Mouse (Mus musculus): Measurements from ENCODE around the gene Wscd2. TPM values are rescaled to one million over a fixed set of nuclear protein-coding genes. Genes with fewer than 3 reads are reported as not detected.
"Not testable (repeated sequence)": the region's sequence is repeated elsewhere in the genome, so short reads cannot be mapped to it uniquely, and the experiment has no call there.

Wscd2 gene
- total and polyA plus RNA-seq, 3 experiments: not detected

DNA sequence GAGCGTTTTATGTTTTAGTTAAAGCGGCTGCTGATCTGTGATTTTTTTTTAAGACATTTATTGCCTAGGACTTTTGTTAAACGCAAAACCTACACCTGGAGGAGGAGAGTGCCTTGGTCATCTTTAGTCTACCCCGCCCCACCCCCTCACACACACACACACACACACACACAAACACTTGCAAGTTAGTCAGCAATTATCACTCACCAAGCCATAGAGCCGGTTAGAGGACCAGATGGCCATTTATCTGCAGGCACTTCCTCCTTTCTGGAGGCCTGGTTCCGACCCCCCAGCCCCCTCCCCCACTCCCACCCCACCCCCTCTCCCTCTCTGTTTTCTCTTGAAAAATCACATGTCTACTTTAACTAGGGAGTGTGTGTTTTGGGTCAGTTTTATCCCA lies 94.3 kb downstream of the Wscd2 start:
- no peaks in the 10 kb centered on the region for H3K27me3 ChIP-seq (ENCODE audit: control insufficient read depth in 1 of 2, insufficient read depth in 2 of 2, low read length in 2 of 2)
- H3K4me1 ChIP-seq (ENCODE audit: control insufficient read depth in 1 of 2, insufficient read depth in 2 of 2, low read length in 2 of 2): no peaks in the 10 kb centered on the region
- no peak overlapping the region for H3K27ac ChIP-seq (ENCODE audit: control insufficient read depth, low read depth, low read length)
- no peaks in the 10 kb centered on the region for H3K9me3 ChIP-seq (replicated peaks; ENCODE audit: insufficient read depth, low read length)
- no peak overlapping the region for H3K9ac ChIP-seq (ENCODE audit: control insufficient read depth, low read depth, low read length, poor library complexity, severe bottlenecking)
- DNase-seq (ENCODE audit: low read depth, low spot score): no peak
- no peaks in the 10 kb centered on the region for H3K36me3 ChIP-seq (ENCODE audit: control insufficient read depth in 1 of 2, insufficient read depth in 2 of 2, low read length in 2 of 2)
- no peaks in the 10 kb centered on the region for H3K79me2 ChIP-seq (ENCODE audit: control insufficient read depth, insufficient read depth, low read length, poor library complexity)
- TF ChIP-seq TAL1 (IDR thresholded peaks at IDR 0.05; ENCODE audit: low read length) (no peak), CTCF (IDR thresholded peaks at IDR 0.05 in 2 of 3, conservative IDR thresholded peaks at IDR 0.05 in 1 of 3; ENCODE audit: control insufficient read depth in 1 of 3, insufficient read depth in 1 of 3, low read depth in 2 of 3, low read length in 3 of 3, poor library complexity in 1 of 3, severe bottlenecking in 1 of 3) (no peak), NRF1 (IDR thresholded peaks at IDR 0.05; ENCODE audit: insufficient read depth, low read depth, low read length, poor library complexity, severe bottlenecking) (no peak), ZMIZ1 (IDR thresholded peaks at IDR 0.05; ENCODE audit: low read depth, low read length) (no peak), SMC3 (IDR thresholded peaks at IDR 0.05; ENCODE audit: low read depth, low read length) (no peak), TCF12 (IDR thresholded peaks at IDR 0.05; ENCODE audit: low read depth, low read length) (no peak), HCFC1 (IDR thresholded peaks at IDR 0.05; ENCODE audit: low read depth, low read length) (no peak), MYB (IDR thresholded peaks at IDR 0.05; ENCODE audit: low read depth, low read length) (no peak), KAT2A (conservative IDR thresholded peaks at IDR 0.05; ENCODE audit: low read depth, low read length) (no peak), RCOR1 (IDR thresholded peaks at IDR 0.05; ENCODE audit: low read depth, low read length) (no peak), GABPA (IDR thresholded peaks at IDR 0.05; ENCODE audit: low read depth, low read length) (no peak), JUND (IDR thresholded peaks at IDR 0.05; ENCODE audit: low read depth, low read length) (no peak), NELFE (IDR thresholded peaks at IDR 0.05; ENCODE audit: low read depth, low read length) (no peak), ZC3H11A (IDR thresholded peaks at IDR 0.05; ENCODE audit: low read depth, low read length) (no peak), USF2 (IDR thresholded peaks at IDR 0.05; ENCODE audit: borderline replicate concordance in 1 of 2, insufficient read depth in 1 of 2, low read depth in 1 of 2, low read length in 2 of 2) (no peak), POLR2AphosphoS5 (IDR thresholded peaks at IDR 0.05; ENCODE audit: borderline replicate concordance, low read depth, low read length) (no peak), TBP (IDR thresholded peaks at IDR 0.05; ENCODE audit: low read depth, low read length) (no peak), UBTF (IDR thresholded peaks at IDR 0.05; ENCODE audit: borderline replicate concordance, insufficient read depth, low read depth, low read length) (no peak)
- H3K4me3 ChIP-seq (ENCODE audit: control insufficient read depth in 1 of 2, insufficient read depth in 1 of 2, low read depth in 2 of 2, low read length in 2 of 2): no peak overlapping the region

DNA sequence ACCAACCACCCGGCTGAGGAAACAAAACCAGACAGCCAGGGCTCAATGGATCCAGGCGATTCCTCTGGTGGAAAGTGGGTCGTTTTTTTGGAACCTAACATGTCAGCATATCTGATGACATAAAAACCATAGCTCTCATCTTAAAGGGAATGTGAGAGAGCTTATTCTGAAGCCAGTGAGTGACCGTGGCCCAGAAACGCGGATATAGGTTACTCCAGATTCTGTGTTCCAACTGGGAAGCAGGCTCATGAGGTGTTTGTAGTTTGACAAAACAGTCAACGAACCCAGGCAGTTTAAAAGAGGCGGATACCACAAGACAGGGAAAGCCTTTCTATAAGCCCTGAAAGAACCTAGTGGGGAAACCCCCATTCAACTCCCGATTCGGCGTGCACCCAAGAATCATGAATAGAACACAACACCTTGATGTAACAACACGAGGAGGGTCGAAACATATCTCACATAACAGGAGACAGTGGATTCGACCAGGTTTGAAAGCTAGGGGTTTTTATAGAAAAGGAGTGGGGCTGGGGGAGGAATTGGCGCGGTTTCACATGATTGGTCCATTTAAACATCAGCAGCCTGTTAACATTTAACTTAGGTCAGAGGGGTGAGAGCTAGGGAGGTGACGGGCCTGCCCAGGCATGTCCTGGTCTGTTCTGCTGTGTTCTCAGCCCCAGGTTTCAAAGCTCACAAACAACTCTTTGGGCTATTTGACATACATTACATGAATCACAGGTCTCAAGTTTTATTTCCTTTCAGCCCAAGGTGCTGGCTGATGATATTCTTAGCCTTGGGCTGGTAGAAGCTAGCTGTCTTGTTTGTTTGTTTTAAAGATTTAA lies 95.7 kb downstream of the Wscd2 start:
- H3K27ac ChIP-seq (ENCODE audit: control insufficient read depth, low read depth, low read length); H3K9me3 ChIP-seq (replicated peaks; ENCODE audit: insufficient read depth, low read length); H3K79me2 ChIP-seq (ENCODE audit: control insufficient read depth, insufficient read depth, low read length, poor library complexity); H3K4me3 ChIP-seq (ENCODE audit: control insufficient read depth in 1 of 2, insufficient read depth in 1 of 2, low read depth in 2 of 2, low read length in 2 of 2); H3K36me3 ChIP-seq (ENCODE audit: control insufficient read depth in 1 of 2, insufficient read depth in 2 of 2, low read length in 2 of 2); H3K4me1 ChIP-seq (ENCODE audit: control insufficient read depth in 1 of 2, insufficient read depth in 2 of 2, low read length in 2 of 2); H3K27me3 ChIP-seq (ENCODE audit: control insufficient read depth in 1 of 2, insufficient read depth in 2 of 2, low read length in 2 of 2); DNase-seq (ENCODE audit: low read depth, low spot score); H3K9ac ChIP-seq (ENCODE audit: control insufficient read depth, low read depth, low read length, poor library complexity, severe bottlenecking): not testable (repeated sequence)

DNA sequence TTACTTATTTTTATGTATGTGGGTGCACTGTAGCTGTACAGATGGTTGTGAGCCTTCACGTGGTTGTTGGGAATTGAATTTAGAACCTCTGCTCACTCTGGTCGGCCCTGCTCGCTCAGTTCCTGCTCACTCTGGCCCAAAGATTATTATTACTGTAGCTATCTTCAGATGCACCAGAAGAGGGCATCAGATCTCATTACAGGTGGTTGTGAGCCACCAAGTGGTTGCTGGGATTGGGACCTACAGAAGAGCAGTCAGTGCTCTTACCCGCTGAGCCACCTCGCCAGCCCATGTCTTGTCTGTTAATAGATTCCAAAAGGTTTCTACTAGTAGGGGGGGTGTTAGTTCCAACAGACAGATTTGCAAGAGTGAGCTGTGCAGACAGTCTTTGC lies 96.3 kb downstream of the Wscd2 start:
- H3K36me3 ChIP-seq (ENCODE audit: control insufficient read depth in 1 of 2, insufficient read depth in 2 of 2, low read length in 2 of 2); H3K4me3 ChIP-seq (ENCODE audit: control insufficient read depth in 1 of 2, insufficient read depth in 1 of 2, low read depth in 2 of 2, low read length in 2 of 2); DNase-seq (ENCODE audit: low read depth, low spot score); H3K9me3 ChIP-seq (replicated peaks; ENCODE audit: insufficient read depth, low read length); H3K9ac ChIP-seq (ENCODE audit: control insufficient read depth, low read depth, low read length, poor library complexity, severe bottlenecking); H3K4me1 ChIP-seq (ENCODE audit: control insufficient read depth in 1 of 2, insufficient read depth in 2 of 2, low read length in 2 of 2); H3K27ac ChIP-seq (ENCODE audit: control insufficient read depth, low read depth, low read length); H3K79me2 ChIP-seq (ENCODE audit: control insufficient read depth, insufficient read depth, low read length, poor library complexity); H3K27me3 ChIP-seq (ENCODE audit: control insufficient read depth in 1 of 2, insufficient read depth in 2 of 2, low read length in 2 of 2): not testable (repeated sequence)
